Mouse (Mus musculus): ENCODE results near the gene Agbl3. TPM values are rescaled to one million over a fixed set of nuclear protein-coding genes. Genes with fewer than 3 reads are reported as not detected.
A peak's percentile ranks its signal among the peaks of the same experiment; 100 is the strongest.

Agbl3 gene
- polyA plus RNA-seq (2012; rRNA removed), result 15.9 and 16.4 TPM in 2 replicates

DNA sequence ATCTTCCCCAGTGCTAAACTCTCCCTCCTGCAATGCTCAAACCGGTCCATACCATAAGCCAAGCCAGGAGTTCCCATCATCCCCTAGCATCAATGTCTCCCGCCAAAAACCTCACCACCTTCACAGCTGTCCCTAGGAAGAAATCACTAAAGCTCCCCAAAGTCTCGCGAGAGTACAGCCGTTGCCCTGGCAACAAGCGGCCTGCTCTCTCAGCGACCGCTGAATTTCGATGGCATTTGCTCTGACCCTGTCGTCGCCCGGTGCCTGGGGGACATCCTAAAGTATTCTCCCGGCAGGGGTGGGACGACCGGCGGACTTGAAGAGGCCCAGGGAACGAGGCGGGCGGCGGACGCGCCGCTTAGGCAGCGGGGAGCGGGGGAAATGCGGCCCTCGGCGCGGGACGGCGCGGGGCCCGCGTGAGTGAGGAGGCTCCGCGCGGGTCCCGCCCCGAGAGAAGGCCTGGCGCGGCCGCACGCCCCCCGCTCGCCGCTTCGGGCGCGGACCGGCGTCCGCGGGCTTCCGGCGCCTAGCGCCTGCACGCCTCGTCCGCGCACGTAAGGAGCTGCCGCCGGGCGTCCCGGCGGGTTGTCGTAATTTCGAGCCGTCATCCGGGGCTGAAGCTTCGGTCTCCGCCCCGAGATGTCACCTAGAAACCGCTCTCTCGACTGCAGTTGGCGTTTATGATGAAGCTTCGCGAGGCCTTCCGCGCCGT lies at the start of gene Agbl3:
Agbl3 (plus strand) TSS at position 202 of the 712 bp plus-strand sequence.
- Histone ChIP-seq H3K4me1 (ENCODE audit: control insufficient read depth, insufficient read depth, low read length) (no peaks in the 10 kb centered on the region), H3K27ac (ENCODE audit: insufficient read depth, low read length) (peak within 1 kb of the TSS; percentile 96), H3K4me3 (replicated peaks; ENCODE audit: insufficient read depth, low read depth, low read length) (peak within 1 kb of the TSS; percentile 88), H3K27me3 (ENCODE audit: control insufficient read depth, insufficient read depth, low read length) (no peaks in the 10 kb centered on the region)
- TF ChIP-seq CTCF (IDR thresholded peaks at IDR 0.05; ENCODE audit: borderline replicate concordance, insufficient read depth, low read depth, low read length) (no peak), POLR2A (IDR thresholded peaks at IDR 0.05; ENCODE audit: borderline replicate concordance, insufficient read depth, low read length) (peak; percentile 59; the same call in 1 of the 2 replicates)
- DNase-seq, result peak; percentile 93 to 95
- under 1% methylated on average over 81 of the region's 81 CpGs for WGBS

DNA sequence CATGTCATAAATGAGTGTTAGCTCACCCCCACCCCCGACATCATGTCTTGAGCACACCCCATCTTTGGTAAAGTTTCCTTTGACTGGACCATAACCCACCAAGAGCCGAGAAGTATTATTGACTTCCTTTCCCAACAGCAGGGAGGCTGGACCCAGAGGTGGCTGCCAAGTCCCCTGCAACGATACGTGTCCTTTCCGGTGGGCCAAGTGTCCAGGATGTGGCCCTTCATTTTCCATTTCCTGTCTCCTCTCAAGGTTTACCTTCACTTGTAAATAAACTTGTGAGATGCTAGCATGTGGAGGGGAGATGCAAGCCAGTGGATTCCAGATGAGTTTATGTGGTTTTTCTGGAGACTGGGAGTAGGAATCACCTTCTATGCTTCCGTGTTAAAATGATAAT lies 49.2 kb upstream of the Agbl3 start:
- Histone ChIP-seq H3K27me3 (ENCODE audit: control insufficient read depth, insufficient read depth, low read length) (no peaks in the 10 kb centered on the region), H3K27ac (ENCODE audit: insufficient read depth, low read length) (no peak overlapping the region), H3K4me3 (replicated peaks; ENCODE audit: insufficient read depth, low read depth, low read length) (no peak overlapping the region), H3K4me1 (ENCODE audit: control insufficient read depth, insufficient read depth, low read length) (no peaks in the 10 kb centered on the region; the same call in 1 of the 2 replicates)
- WGBS, result 72% methylated on average over 6 of the region's 6 CpGs
- DNase-seq, result no peak
- TF ChIP-seq POLR2A (IDR thresholded peaks at IDR 0.05; ENCODE audit: borderline replicate concordance, insufficient read depth, low read length), result no peak
- no peak for TF ChIP-seq CTCF (IDR thresholded peaks at IDR 0.05; ENCODE audit: borderline replicate concordance, insufficient read depth, low read depth, low read length)

DNA sequence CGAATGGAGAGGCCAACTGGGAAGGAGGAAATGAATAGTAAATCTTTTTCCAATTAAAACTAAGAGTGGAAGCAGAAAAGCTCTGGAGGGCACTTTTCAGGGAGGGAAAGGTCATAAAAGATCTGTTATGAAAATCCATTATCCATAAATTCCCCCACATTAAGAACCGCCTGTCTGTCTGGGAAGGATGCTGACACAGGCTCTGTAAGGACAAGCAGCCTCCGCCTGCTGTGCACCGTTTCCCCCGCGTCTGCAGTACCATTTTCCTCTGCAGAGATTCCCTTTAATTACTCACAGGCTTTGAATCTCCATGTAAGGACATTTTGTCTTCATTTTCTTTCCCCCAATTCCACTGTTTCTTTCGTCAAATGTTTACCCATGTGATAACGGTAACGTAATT lies 48.7 kb upstream of the Agbl3 start:
- H3K4me3 ChIP-seq (replicated peaks; ENCODE audit: insufficient read depth, low read depth, low read length), result no peak overlapping the region
- TF ChIP-seq POLR2A (IDR thresholded peaks at IDR 0.05; ENCODE audit: borderline replicate concordance, insufficient read depth, low read length) (no peak), CTCF (IDR thresholded peaks at IDR 0.05; ENCODE audit: borderline replicate concordance, insufficient read depth, low read depth, low read length) (no peak)
- no peak for DNase-seq
- no peaks in the 10 kb centered on the region for H3K27me3 ChIP-seq (ENCODE audit: control insufficient read depth, insufficient read depth, low read length)
- no peaks in the 10 kb centered on the region; the same call in 1 of the 2 replicates for H3K4me1 ChIP-seq (ENCODE audit: control insufficient read depth, insufficient read depth, low read length)
- H3K27ac ChIP-seq (ENCODE audit: insufficient read depth, low read length), result no peak overlapping the region
- 89% methylated on average over 9 of the region's 9 CpGs for WGBS

DNA sequence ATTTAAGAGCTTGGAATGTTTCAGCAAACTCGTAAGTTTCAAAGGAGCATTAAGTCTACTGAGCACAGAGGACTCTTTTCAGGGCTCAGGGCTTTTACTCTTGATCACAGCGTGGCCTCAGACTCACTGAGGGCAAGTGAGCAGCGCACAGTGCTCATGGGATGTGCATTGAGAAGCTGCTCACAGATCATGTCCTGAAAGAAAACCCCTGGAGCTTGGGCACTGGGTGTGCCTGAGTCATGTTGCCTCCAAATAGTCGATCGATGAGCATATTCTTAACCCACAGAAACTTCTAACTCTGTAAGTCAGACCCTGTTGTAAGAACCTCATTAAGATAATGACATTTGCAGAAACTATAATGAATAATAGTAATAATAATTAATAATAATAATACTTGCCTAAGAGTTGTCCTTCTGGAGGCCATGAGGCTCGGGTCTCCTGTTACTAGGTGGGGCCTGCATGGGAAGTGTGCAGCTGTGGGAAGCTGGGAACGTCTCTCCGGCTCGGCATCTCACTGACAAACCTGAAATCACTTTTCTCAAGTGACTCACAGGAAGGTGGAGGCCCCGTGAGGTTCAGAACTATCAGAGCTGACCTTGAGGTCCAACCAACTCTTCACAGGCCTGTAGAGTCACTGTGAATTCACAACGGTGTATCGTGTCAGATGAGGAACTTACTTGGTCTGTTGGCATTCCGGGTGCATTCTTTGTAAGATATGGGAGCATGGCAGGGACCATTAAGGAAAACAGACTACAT lies 45.1 kb upstream of the Agbl3 start:
- no peaks in the 10 kb centered on the region for H3K4me1 ChIP-seq (ENCODE audit: control insufficient read depth, insufficient read depth, low read length)
- H3K27ac ChIP-seq (ENCODE audit: insufficient read depth, low read length), result no peak overlapping the region
- WGBS, result 90% methylated on average over 13 of the region's 13 CpGs
- no peak for DNase-seq
- no peak overlapping the region for H3K4me3 ChIP-seq (replicated peaks; ENCODE audit: insufficient read depth, low read depth, low read length)
- H3K27me3 ChIP-seq (ENCODE audit: control insufficient read depth, insufficient read depth, low read length), result no peaks in the 10 kb centered on the region
- TF ChIP-seq CTCF (IDR thresholded peaks at IDR 0.05; ENCODE audit: borderline replicate concordance, insufficient read depth, low read depth, low read length), result no peak
- no peak for TF ChIP-seq POLR2A (IDR thresholded peaks at IDR 0.05; ENCODE audit: borderline replicate concordance, insufficient read depth, low read length)

DNA sequence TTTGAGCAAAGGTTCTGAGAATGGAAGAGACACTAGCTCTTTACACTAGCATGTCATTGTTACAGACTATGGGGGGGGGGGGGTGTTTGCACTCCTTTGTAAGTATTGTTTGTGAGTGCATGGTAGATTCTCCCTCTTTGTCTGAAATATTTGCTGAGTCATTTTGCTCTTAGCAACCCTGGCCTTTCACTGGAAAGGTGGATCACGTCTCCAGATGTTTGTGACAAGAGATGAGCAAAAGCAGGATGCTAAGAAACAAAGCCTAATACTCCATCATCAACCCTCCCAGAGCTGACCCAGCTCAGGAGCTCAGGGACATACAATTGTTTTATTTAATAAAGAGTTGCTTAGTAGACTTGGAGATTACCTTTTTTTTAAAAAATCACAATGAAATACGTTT lies 43.3 kb upstream of the Agbl3 start:
- TF ChIP-seq CTCF (IDR thresholded peaks at IDR 0.05; ENCODE audit: borderline replicate concordance, insufficient read depth, low read depth, low read length) (no peak), POLR2A (IDR thresholded peaks at IDR 0.05; ENCODE audit: borderline replicate concordance, insufficient read depth, low read length) (no peak)
- H3K4me1 ChIP-seq (ENCODE audit: control insufficient read depth, insufficient read depth, low read length), result no peaks in the 10 kb centered on the region
- 66% methylated on average over 2 of the region's 2 CpGs for WGBS
- no peaks in the 10 kb centered on the region for H3K27me3 ChIP-seq (ENCODE audit: control insufficient read depth, insufficient read depth, low read length)
- no peak for DNase-seq
- H3K27ac ChIP-seq (ENCODE audit: insufficient read depth, low read length), result no peak overlapping the region
- no peak overlapping the region for H3K4me3 ChIP-seq (replicated peaks; ENCODE audit: insufficient read depth, low read depth, low read length)

DNA sequence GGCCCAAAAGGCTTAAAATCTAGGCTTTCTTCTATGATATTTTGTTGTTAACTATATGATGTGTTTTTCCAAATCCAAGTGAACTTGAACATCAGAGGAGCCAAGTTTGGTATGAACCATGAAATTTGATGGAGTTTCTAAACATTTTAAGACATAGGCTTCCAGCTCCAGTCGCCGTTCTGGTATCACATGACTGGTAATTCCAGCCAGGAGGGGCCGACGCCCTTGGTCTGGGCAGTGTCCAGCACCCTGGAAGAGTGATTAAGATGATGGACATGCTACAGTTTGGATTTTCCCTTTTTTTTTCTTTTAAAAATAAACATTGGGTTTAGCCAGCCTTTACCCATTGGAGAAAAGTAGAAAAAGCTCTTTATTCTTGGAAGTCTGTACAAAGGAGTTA lies 36.3 kb upstream of the Agbl3 start:
- Histone ChIP-seq H3K27ac (ENCODE audit: insufficient read depth, low read length) (no peak overlapping the region), H3K27me3 (ENCODE audit: control insufficient read depth, insufficient read depth, low read length) (no peaks in the 10 kb centered on the region), H3K4me1 (ENCODE audit: control insufficient read depth, insufficient read depth, low read length) (no peaks in the 10 kb centered on the region), H3K4me3 (replicated peaks; ENCODE audit: insufficient read depth, low read depth, low read length) (no peak overlapping the region)
- DNase-seq, result no peak
- 81% methylated on average over 4 of the region's 4 CpGs for WGBS
- no peak for TF ChIP-seq POLR2A (IDR thresholded peaks at IDR 0.05; ENCODE audit: borderline replicate concordance, insufficient read depth, low read length)
- no peak for TF ChIP-seq CTCF (IDR thresholded peaks at IDR 0.05; ENCODE audit: borderline replicate concordance, insufficient read depth, low read depth, low read length)

DNA sequence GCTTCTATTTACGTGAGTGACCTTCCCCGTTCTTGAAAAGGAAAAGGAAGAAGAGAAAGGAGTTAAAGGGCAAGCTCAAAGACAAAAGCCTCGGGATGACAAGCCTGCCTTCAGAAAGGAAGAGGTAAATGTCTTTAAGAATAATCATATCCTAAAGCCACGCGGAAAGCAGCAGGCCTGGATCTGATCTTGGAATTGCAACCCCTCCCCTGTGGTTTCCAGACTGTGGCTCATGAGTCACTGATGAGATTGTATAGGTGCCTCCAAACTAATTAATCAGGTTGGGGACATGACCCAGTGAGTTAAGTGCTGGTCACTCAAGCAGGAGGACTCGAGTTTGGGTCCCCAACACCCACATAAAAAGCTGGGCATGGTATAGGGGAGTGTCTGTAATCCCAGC lies 32.4 kb upstream of the Agbl3 start:
- no peak for TF ChIP-seq CTCF (IDR thresholded peaks at IDR 0.05; ENCODE audit: borderline replicate concordance, insufficient read depth, low read depth, low read length)
- TF ChIP-seq POLR2A (IDR thresholded peaks at IDR 0.05; ENCODE audit: borderline replicate concordance, insufficient read depth, low read length), result no peak
- WGBS, result 72% methylated on average over 6 of the region's 6 CpGs
- H3K27ac ChIP-seq (ENCODE audit: insufficient read depth, low read length), result no peak overlapping the region

DNA sequence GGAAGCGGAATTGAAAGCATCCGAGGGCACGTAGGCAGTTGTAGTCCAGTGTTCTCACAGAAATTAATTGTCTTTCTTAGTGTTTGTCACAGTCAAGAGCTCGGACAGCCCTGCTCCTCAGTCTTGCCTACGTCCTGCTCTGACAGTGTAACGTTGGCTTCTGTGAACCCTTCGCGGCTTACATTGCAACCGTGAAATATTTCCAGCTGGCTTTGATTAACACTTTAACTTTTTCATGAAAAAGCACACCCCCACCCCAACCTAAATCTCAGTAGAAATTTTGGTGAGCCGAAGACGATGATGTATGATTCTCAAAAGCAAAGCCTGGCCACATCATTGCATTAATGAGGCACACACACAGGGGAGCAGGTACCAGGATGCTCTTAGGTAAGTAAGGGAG lies 31.7 kb upstream of the Agbl3 start:
- no peaks in the 10 kb centered on the region for H3K4me1 ChIP-seq (ENCODE audit: control insufficient read depth, insufficient read depth, low read length)
- no peaks in the 10 kb centered on the region for H3K27me3 ChIP-seq (ENCODE audit: control insufficient read depth, insufficient read depth, low read length)
- no peak overlapping the region for H3K4me3 ChIP-seq (replicated peaks; ENCODE audit: insufficient read depth, low read depth, low read length)
- no peak overlapping the region for H3K27ac ChIP-seq (ENCODE audit: insufficient read depth, low read length)
- WGBS, result 94% methylated on average over 11 of the region's 11 CpGs
- TF ChIP-seq CTCF (IDR thresholded peaks at IDR 0.05; ENCODE audit: borderline replicate concordance, insufficient read depth, low read depth, low read length), result no peak
- no peak for TF ChIP-seq POLR2A (IDR thresholded peaks at IDR 0.05; ENCODE audit: borderline replicate concordance, insufficient read depth, low read length)
- no peak for DNase-seq

More for the DNA sequence above, 32.4 kb upstream of the Agbl3 start:
- no peak for DNase-seq
- H3K27me3 ChIP-seq (ENCODE audit: control insufficient read depth, insufficient read depth, low read length), result no peaks in the 10 kb centered on the region
- H3K4me1 ChIP-seq (ENCODE audit: control insufficient read depth, insufficient read depth, low read length), result no peaks in the 10 kb centered on the region
- H3K4me3 ChIP-seq (replicated peaks; ENCODE audit: insufficient read depth, low read depth, low read length), result no peak overlapping the region

All from cerebellum, adult 2 months (tissue).